Mouse (Mus musculus) liver, embryonic 15.5 days (tissue): Measurements from ENCODE around the gene Nub1. TPM values are rescaled to one million over a fixed set of nuclear protein-coding genes. Genes with fewer than 3 reads are reported as not detected.

Experiments
- ATAC-seq: fragments of 200-750 bp; cut with Nextera tagmentation; 2 replicates; pipeline ENCODE4 v1.8.0; 2017; ENCODE audit warnings: moderate number of reproducible peaks, mild to moderate bottlenecking, moderate library complexity; ENCODE audit not compliant: insufficient read depth
- H3K27ac ChIP-seq: fragments of 300-500 bp; sonication (generic); replicated peaks from 2 replicates; pipeline ENCODE4 v1.5.1; 2015; ENCODE audit warnings: mild to moderate bottlenecking, inconsistent platforms
- H3K27me3 ChIP-seq: fragments of 300-500 bp; sonication (generic); 2 replicates; pipeline ENCODE4 v1.6.1; 2015; ENCODE audit warnings: mild to moderate bottlenecking, inconsistent platforms
- H3K36me3 ChIP-seq: fragments of 300-500 bp; sonication (generic); replicated peaks from 2 replicates; pipeline ENCODE4 v1.6.1; 2015; ENCODE audit warnings: moderate library complexity, mild to moderate bottlenecking, inconsistent platforms
- H3K4me1 ChIP-seq: fragments of 300-500 bp; sonication (generic); replicated peaks from 2 replicates; pipeline ENCODE4 v1.6.1; 2015; ENCODE audit warnings: inconsistent platforms
- H3K4me2 ChIP-seq: fragments of 300-500 bp; sonication (generic); 2 replicates; pipeline ENCODE4 v1.6.1; 2015; ENCODE audit warnings: moderate library complexity, mild to moderate bottlenecking, inconsistent platforms
- H3K4me3 ChIP-seq: fragments of 300-500 bp; sonication (generic); replicated peaks from 2 replicates; pipeline ENCODE4 v1.5.1; 2015; ENCODE audit warnings: mild to moderate bottlenecking, inconsistent platforms
- H3K9ac ChIP-seq: fragments of 300-500 bp; sonication (generic); 2 replicates; pipeline ENCODE4 v1.6.1; 2015; ENCODE audit warnings: moderate library complexity, mild to moderate bottlenecking, inconsistent platforms
- H3K9me3 ChIP-seq: fragments of 300-500 bp; sonication (generic); replicated peaks from 2 replicates; pipeline ENCODE4 v1.6.1; 2016; ENCODE audit warnings: inconsistent platforms
- WGBS: fragments of 180-500 bp; shearing (Covaris S2); methylation state at CpG from one replicate; pipeline ENCODE4 v1.1.7; 2015; ENCODE audit warnings: mixed read lengths; ENCODE audit not compliant: insufficient replicate concordance; 5-methylcytosine and 5-hydroxymethylcytosine counted together
- polyA plus RNA-seq: library from polyadenylated mRNA; unstranded; fragments of >200 nt; fragmentation: Nextera tagmentation; extraction: Ambion mirVana; gene quantifications from 2 replicates; pipeline ENCODE4 v1.2.1, GENCODE M21; 2015

Nub1 gene
- polyA plus RNA-seq, 1 experiment from 2014 or later = 12.4 TPM

- H3K9ac ChIP-seq = no peak overlapping the region
- no peak for ATAC-seq
These were observed 58.6 kb downstream of the Nub1 start for GRCm38 (mm10) chr5:24743956-24744355.

GRCm38 (mm10) chr5:24747533-24747932 is 62.2 kb downstream of the Nub1 start:
- no peak overlapping the region for H3K27ac ChIP-seq
- H3K4me3 ChIP-seq = no peak overlapping the region
- no peak for ATAC-seq
- no peaks in the 10 kb centered on the region for H3K36me3 ChIP-seq
- peaks cover 20% of the 10 kb centered on the region for H3K4me1 ChIP-seq
- no peak overlapping the region for H3K9ac ChIP-seq
- H3K9me3 ChIP-seq = no peaks in the 10 kb centered on the region
- no peak overlapping the region for H3K4me2 ChIP-seq
- peaks cover 18% of the 10 kb centered on the region for H3K27me3 ChIP-seq
- 21% methylated on average over 6 of the region's 6 CpGs for WGBS

More at GRCm38 (mm10) chr5:24743956-24744355, 58.6 kb downstream of the Nub1 start:
- Histone ChIP-seq H3K4me2 (no peak overlapping the region), H3K27me3 (no peaks in the 10 kb centered on the region; the same call in 1 of the 2 replicates), H3K9me3 (no peaks in the 10 kb centered on the region), H3K36me3 (no peaks in the 10 kb centered on the region), H3K4me1 (peaks cover 6% of the 10 kb centered on the region), H3K27ac (no peak overlapping the region), H3K4me3 (no peak overlapping the region)
- 88% methylated on average over 10 of the region's 10 CpGs for whole genome bisulfite sequencing

GRCm38 (mm10) chr5:24749731-24750130 is 64.4 kb downstream of the Nub1 start:
- H3K27me3 ChIP-seq = peaks cover 25% of the 10 kb centered on the region
- H3K4me3 ChIP-seq = 0 out of 2 replicates have a peak overlapping the region, but pooled peaks have one; percentile 60
- H3K9me3 ChIP-seq = no peaks in the 10 kb centered on the region
- ATAC-seq = no peak
- no peak overlapping the region for H3K9ac ChIP-seq
- WGBS = 65% methylated on average over 5 of the region's 5 CpGs
- no peaks in the 10 kb centered on the region for H3K36me3 ChIP-seq
- peaks cover 20% of the 10 kb centered on the region for H3K4me1 ChIP-seq
- H3K27ac ChIP-seq = no peak overlapping the region
- H3K4me2 ChIP-seq = peak overlapping the region; percentile 88; the same call in 1 of the 2 replicates

DNA sequence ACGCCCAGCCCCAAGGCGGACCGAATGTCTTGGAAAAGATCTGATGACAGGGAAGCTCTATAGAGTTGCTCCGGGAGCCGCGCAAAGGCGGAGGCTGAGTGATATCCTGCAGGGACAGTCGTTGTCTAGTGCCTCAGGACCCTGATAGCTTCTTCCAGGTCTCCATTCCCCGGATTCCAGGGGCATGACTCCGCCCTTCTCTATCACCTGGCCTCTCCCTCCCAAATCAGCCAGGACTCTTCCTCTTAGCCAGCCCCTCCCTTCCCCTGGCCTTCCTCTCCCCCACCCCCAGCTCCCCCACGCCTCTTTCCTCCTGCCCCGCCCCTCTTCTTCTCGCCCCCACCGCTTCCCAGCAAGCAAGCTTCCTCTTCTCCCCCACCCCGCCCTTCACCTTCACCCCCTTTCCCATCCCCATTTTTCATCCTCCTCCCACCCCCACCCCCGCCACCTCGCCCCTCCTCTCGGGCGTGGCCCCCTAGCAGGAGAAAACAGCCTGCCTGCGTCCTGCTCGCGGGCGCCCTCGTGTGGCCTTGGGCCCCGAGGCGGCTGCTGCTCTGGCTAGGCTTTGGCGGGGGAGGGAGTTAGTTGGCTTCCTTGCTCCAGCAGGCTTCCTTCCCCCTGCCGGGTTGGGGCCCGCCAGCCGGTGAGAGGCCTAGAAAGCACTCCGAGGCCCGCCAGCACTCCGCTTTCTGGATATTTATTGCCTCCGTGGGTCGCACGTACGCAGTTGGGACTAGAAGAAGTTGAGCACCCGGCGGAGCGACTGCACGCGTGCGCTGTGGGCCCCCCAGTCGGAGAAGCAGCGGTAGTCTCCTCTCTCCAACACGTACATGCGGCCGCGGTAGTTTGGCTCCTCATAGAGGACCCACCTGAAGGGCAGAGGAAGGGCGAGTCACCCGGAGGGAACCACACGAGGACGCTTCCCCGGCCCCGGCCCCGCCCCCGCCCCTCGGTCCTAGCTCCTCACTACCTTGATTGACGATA is 65.3 kb downstream of the Nub1 start:
- Histone ChIP-seq H3K9me3 (no peaks in the 10 kb centered on the region), H3K27me3 (peaks cover 25% of the 10 kb centered on the region), H3K27ac (peak overlapping the region; percentile 71), H3K4me3 (peak overlapping the region; percentile 60), H3K36me3 (no peaks in the 10 kb centered on the region), H3K4me2 (peak overlapping the region; percentile 88), H3K9ac (peak overlapping the region; percentile 50; the same call in 1 of the 2 replicates), H3K4me1 (peaks cover 20% of the 10 kb centered on the region)
- WGBS = 2% methylated on average over 57 of the region's 59 CpGs
- ATAC-seq = peak; percentile 72

- H3K9me3 ChIP-seq = no peaks in the 10 kb centered on the region
- H3K9ac ChIP-seq = peak overlapping the region; percentile 50; the same call in 1 of the 2 replicates
- peak overlapping the region; percentile 88 for H3K4me2 ChIP-seq
- H3K4me1 ChIP-seq = peaks cover 20% of the 10 kb centered on the region
- peak; percentile 40 for ATAC-seq
- H3K36me3 ChIP-seq = no peaks in the 10 kb centered on the region
- peak overlapping the region; percentile 60 for H3K4me3 ChIP-seq
- peaks cover 25% of the 10 kb centered on the region for H3K27me3 ChIP-seq
- WGBS = 3% methylated on average over 25 of the region's 25 CpGs
- H3K27ac ChIP-seq = peak overlapping the region; percentile 71
These were observed 66.2 kb downstream of the Nub1 start for GRCm38 (mm10) chr5:24751305-24752174.

DNA sequence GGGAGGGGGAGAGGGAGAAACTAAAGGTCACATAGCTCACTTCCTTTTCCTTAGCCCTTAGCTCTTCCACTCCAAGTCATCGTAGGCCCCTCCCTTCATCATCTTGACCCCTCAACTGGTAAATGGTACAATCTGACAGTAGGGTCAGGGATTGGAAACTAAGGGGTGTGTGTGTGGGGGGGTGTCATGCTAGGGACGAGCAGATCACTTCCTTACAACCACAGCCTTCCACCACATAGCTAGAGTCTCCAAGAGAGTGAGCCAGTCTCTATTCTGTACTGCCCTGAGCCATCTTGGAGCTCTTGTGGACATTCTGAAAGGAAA is 66.8 kb downstream of the Nub1 start:
- peak overlapping the region; percentile 88 for H3K4me2 ChIP-seq
- 3% methylated on average over 2 of the region's 2 CpGs for WGBS
- peaks cover 20% of the 10 kb centered on the region for H3K4me1 ChIP-seq
- H3K9me3 ChIP-seq = no peaks in the 10 kb centered on the region
- H3K36me3 ChIP-seq = no peaks in the 10 kb centered on the region
- H3K4me3 ChIP-seq = peak overlapping the region; percentile 60; the same call in 1 of the 2 replicates
- H3K27me3 ChIP-seq = peaks cover 25% of the 10 kb centered on the region
- H3K27ac ChIP-seq = no peak overlapping the region
- ATAC-seq = no peak
- H3K9ac ChIP-seq = no peak overlapping the region

DNA sequence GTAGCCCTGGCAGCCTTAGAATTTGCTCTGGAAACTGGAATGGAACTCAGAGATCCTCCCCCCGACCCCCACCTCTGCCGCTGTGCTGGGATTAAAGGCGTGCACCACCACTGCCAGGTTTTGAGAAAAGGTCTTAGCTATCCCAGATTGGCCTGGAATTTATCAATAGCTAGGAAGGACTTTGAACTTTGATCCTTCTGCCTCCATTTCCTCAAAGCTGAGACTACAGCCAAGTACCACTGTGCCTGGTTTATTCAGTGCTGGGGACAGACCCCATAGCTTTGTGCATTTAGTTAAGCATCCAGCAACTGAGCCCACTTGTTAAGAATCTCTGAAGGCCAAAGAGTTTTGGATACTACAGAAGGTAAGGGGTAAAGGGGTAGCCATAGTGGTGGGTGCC is 71.6 kb downstream of the Nub1 start:
- H3K9ac ChIP-seq = no peak overlapping the region
- WGBS = 55% methylated on average over 3 of the region's 3 CpGs
- no peaks in the 10 kb centered on the region for H3K9me3 ChIP-seq
- H3K4me3 ChIP-seq = no peak overlapping the region
- no peak for ATAC-seq
- H3K4me1 ChIP-seq = peaks cover under 1% of the 10 kb centered on the region; the same call in 1 of the 2 replicates
- peaks cover 25% of the 10 kb centered on the region for H3K27me3 ChIP-seq
- H3K4me2 ChIP-seq = no peak overlapping the region
- H3K36me3 ChIP-seq = no peaks in the 10 kb centered on the region
- H3K27ac ChIP-seq = no peak overlapping the region

GRCm38 (mm10) chr5:24757816-24758215 is 72.5 kb downstream of the Nub1 start, which contains the start of gene Crygn:
Crygn (minus strand) TSS chr5:24758008.
- WGBS = 52% methylated on average over 18 of the region's 18 CpGs
- ATAC-seq = no peak
- Histone ChIP-seq H3K9me3 (no peaks in the 10 kb centered on the region), H3K4me3 (no peak within 1 kb of the TSS), H3K27ac (no peak within 1 kb of the TSS), H3K9ac (no peak within 1 kb of the TSS), H3K27me3 (peaks cover 16% of the 10 kb centered on the region), H3K4me2 (no peak within 1 kb of the TSS), H3K36me3 (no peaks in the 10 kb centered on the region), H3K4me1 (no peaks in the 10 kb centered on the region)

Other genes starting within 250 kb of the Nub1 start
- 49.3 and 55.5 TPM in 2 replicates for gene Fastk, start 240.2 kb upstream of the Nub1 start, polyA plus RNA-seq
- 5.1 and 5.5 TPM in 2 replicates for gene Tmub1, start 237.7 kb upstream of the Nub1 start, polyA plus RNA-seq
- gene Agap3, start 233.4 kb upstream of the Nub1 start, polyA plus RNA-seq = 11.3 and 14.7 TPM in 2 replicates
- gene Gbx1, start 158.3 kb upstream of the Nub1 start, polyA plus RNA-seq = not detected in 2 replicates
- 0.07 and 0.12 TPM in 2 replicates for gene Asb10, start 144.6 kb upstream of the Nub1 start, polyA plus RNA-seq
- gene 4931409K22Rik, start 128.7 kb upstream of the Nub1 start, polyA plus RNA-seq = not detected in 2 replicates
- gene Abcf2, start 108.1 kb upstream of the Nub1 start, polyA plus RNA-seq = 43.2 and 44.4 TPM in 2 replicates
- 10.5 and 13.4 TPM in 2 replicates for gene Chpf2, start 98.8 kb upstream of the Nub1 start, polyA plus RNA-seq
- gene Smarcd3, start 61.1 kb upstream of the Nub1 start, polyA plus RNA-seq = 1.3 and 1.5 TPM in 2 replicates
- gene Wdr86, start 45.2 kb downstream of the Nub1 start, polyA plus RNA-seq = 1.1 and 1.5 TPM in 2 replicates
- not detected in 2 replicates for gene Crygn, start 72.5 kb downstream of the Nub1 start, polyA plus RNA-seq
- gene Rheb, start 157.1 kb downstream of the Nub1 start, polyA plus RNA-seq = 68.4 and 72.0 TPM in 2 replicates